Mouse (Mus musculus): ENCODE measurements at regions not wholly inside any gene's neighbourhood (a gene's known extent, or its start where the extent isn't known, plus 50 kb on each side); places are given as distances from the start of the nearest gene placed in this dataset.
"Not testable (repeated sequence)": the region's sequence is repeated elsewhere in the genome, so short reads cannot be mapped to it uniquely, and the experiment has no call there.

DNA sequence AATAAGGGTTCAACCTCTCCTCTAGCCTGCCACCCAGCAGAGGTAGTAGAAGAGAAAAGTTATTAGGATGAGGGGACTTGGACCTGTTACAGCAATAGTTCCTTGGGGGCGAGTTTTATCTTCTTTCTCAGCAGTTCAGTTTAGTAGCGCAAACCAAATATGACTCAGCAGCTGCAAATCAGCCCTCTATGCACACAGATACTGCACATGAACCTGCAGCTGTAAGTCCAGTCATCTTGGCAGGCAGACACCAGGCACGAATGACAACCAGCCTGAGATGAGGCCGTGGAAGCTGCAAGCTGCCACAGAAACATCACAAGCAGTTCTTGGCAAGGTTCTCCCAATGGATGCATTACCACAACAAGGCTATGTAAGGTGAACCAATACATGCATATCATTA, 327.0 kb upstream of the Akr1e1 start:
- Histone ChIP-seq H3K4me2 (no peak overlapping the region), H3K9me3 (replicated peaks) (no peaks in the 10 kb centered on the region), H3K4me1 (replicated peaks) (no peaks in the 10 kb centered on the region), H3K27me3 (replicated peaks) (no peaks in the 10 kb centered on the region), H3K36me3 (no peaks in the 10 kb centered on the region), H3K4me3 (no peak overlapping the region), H3K27ac (ENCODE audit: poor library complexity, severe bottlenecking) (no peak overlapping the region), H3K9ac (no peak overlapping the region)
- 63% methylated on average over 4 of the region's 4 CpGs for WGBS
- ATAC-seq (ENCODE audit: insufficient number of reproducible peaks, low FRiP score), result no peak

DNA sequence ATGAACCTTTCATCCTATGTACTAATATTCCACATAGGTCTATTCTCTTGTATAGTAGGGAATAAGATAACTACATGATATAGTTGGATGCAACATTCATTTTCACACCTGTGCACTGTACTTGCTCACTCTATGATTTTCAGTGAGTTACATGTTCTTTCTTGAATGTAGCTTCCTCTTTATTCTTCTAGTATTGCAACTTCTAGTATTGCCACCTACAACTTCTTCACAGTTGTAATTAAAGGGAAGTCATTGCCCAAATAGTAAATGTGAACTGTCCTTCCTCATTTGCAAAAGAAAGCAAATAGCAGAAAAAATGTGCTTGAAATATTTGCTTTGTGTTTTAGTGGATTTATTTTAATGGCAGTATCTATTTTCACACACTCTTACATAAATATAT, 330.9 kb upstream of the Akr1e1 start:
- Histone ChIP-seq H3K27ac (ENCODE audit: poor library complexity, severe bottlenecking) (no peak overlapping the region), H3K4me2 (no peak overlapping the region), H3K4me3 (no peak overlapping the region), H3K36me3 (no peaks in the 10 kb centered on the region), H3K9me3 (replicated peaks) (no peaks in the 10 kb centered on the region), H3K27me3 (replicated peaks) (no peaks in the 10 kb centered on the region), H3K9ac (no peak overlapping the region), H3K4me1 (replicated peaks) (no peaks in the 10 kb centered on the region)
- ATAC-seq (ENCODE audit: insufficient number of reproducible peaks, low FRiP score), result no peak

DNA sequence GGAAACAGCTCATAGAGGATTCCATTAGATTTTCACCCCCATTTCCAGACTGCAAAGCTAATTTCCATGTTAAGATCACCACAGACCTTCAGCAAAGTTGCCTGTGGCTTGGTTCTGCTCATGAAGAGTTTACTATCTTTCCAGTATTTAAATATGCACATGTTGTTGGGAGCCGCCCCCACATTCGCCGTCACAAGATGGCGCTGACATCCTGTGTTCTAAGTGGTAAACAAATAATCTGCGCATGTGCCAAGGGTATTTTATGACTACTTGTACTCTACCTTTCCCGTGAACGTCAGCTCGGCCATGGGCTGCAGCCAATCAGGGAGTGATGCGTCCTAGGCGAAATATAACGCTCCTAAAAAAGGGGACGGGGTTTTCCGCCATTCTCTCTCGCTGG, 333.5 kb upstream of the Akr1e1 start:
- H3K27ac ChIP-seq (ENCODE audit: poor library complexity, severe bottlenecking); H3K4me1 ChIP-seq (replicated peaks); H3K9me3 ChIP-seq (replicated peaks); ATAC-seq (ENCODE audit: insufficient number of reproducible peaks, low FRiP score); H3K27me3 ChIP-seq (replicated peaks); H3K9ac ChIP-seq; H3K4me2 ChIP-seq; H3K36me3 ChIP-seq; H3K4me3 ChIP-seq: not testable (repeated sequence)
- WGBS, result 18% methylated on average over 5 of the region's 14 CpGs

DNA sequence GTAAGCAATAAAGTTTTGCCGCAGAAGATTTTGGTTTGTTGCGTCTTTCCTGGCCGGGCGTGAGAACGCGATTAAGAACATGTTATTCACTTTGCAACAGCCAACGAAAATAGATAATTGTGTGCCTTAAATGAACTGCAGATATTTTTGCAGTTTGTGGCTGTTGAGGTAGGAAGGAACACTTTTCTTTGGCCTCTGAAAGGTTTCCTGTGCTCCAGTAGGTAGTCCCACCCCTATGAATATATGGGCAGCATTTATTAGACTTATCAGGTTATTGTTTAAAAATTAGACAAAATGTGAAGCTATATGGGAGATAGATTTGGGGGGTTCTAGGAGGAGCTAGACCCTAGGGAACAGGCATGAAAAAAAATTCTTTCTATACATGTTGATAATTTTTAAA, 334.1 kb upstream of the Akr1e1 start:
- H3K27me3 ChIP-seq (replicated peaks), result no peaks in the 10 kb centered on the region
- no peak for ATAC-seq (ENCODE audit: insufficient number of reproducible peaks, low FRiP score)
- H3K4me2 ChIP-seq, result peak overlapping the region; percentile 60
- H3K36me3 ChIP-seq, result no peaks in the 10 kb centered on the region
- no peaks in the 10 kb centered on the region for H3K9me3 ChIP-seq (replicated peaks)
- peak overlapping the region; percentile 45; the same call in 1 of the 2 replicates for H3K9ac ChIP-seq
- H3K4me3 ChIP-seq, result peak overlapping the region; percentile 48
- H3K4me1 ChIP-seq (replicated peaks), result no peaks in the 10 kb centered on the region
- H3K27ac ChIP-seq (ENCODE audit: poor library complexity, severe bottlenecking), result no peak overlapping the region
- 28% methylated on average over 7 of the region's 7 CpGs for WGBS

DNA sequence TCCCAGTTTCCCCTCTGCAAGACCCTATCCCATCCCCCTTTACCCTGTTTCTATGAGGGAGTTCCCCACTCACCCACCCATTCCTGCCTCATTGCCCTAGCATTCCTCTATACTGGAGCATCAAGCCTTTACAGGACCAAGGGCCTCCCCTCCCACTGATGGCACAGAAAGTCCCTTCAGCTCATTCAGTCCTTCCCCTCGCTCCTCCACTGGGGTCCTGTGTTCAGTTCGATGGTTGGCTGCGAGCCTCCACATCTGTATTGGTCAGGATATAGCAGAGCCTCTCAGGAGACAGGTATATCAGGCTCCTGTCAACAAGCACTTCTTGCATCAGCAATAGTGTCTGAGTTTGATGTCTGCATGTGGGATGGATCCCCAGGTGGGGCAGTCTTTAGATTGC, 346.4 kb upstream of the Akr1e1 start:
- no peaks in the 10 kb centered on the region for H3K36me3 ChIP-seq
- no peak overlapping the region for H3K4me3 ChIP-seq
- H3K9me3 ChIP-seq (replicated peaks), result no peaks in the 10 kb centered on the region
- H3K9ac ChIP-seq, result no peak overlapping the region
- H3K4me2 ChIP-seq, result no peak overlapping the region
- H3K27me3 ChIP-seq (replicated peaks), result no peaks in the 10 kb centered on the region
- no peaks in the 10 kb centered on the region for H3K4me1 ChIP-seq (replicated peaks)
- ATAC-seq (ENCODE audit: insufficient number of reproducible peaks, low FRiP score), result no peak
- 80% methylated on average over 3 of the region's 3 CpGs for WGBS
- H3K27ac ChIP-seq (ENCODE audit: poor library complexity, severe bottlenecking), result no peak overlapping the region

DNA sequence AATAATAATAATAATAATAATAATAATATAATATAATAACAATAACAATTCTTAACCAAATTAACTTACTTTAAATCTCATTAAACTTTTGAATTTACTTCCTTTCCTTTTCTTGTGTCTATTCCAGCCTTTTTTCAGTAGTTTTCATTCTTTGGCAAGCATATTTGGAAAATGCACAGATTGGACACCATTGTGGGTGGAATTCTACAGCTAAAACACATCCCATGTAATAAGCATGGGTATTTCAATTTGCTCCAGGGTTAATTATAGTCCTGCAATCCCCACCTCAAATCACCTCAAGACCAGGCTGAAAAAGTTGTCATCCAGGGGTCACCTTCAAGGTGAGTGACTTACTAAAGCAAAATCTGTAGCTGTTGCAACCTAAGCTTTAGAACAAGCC, 355.9 kb upstream of the Akr1e1 start:
- no peak overlapping the region for H3K4me3 ChIP-seq
- H3K9me3 ChIP-seq (replicated peaks), result no peaks in the 10 kb centered on the region
- H3K36me3 ChIP-seq, result no peaks in the 10 kb centered on the region
- H3K4me1 ChIP-seq (replicated peaks), result no peaks in the 10 kb centered on the region
- H3K27me3 ChIP-seq (replicated peaks), result no peaks in the 10 kb centered on the region
- H3K4me2 ChIP-seq, result no peak overlapping the region
- H3K27ac ChIP-seq (ENCODE audit: poor library complexity, severe bottlenecking), result no peak overlapping the region
- no peak overlapping the region for H3K9ac ChIP-seq
- no peak for ATAC-seq (ENCODE audit: insufficient number of reproducible peaks, low FRiP score)

DNA sequence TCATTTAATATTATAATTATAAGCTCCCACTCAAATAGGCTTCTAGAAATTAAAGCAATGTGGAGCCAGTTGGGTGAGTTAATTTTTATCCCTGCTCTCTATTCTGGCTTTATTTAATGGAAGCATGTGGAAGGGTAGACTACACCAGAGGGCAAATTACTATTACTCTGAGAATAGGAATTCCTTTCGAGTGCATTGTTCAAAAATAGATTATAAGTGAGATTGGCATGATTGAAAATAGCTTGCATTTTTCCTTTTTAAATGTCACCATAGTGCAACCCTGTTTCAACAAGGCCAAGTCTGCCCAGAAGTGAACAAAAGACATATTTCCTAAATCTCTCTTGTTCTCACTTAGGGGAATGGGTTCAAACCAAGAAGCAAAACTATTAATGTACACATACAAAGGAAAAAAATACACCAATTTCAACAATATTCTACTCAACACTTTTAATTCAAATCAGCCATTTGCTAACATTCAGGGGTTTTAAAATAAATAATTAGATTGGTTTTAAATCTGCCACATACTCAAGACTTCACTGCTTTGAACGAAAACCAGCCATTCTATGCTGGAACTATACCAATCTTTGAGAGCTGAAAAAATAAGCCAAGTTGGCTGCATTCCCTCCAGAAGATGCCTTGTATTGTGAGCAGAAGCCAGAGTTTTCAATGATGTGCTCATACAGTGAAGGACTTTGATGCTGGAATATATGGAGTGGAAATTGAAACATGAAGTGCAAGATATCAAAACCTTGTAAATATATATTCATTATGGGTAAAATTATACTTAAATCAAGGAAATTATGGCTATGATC, 361.3 kb upstream of the Akr1e1 start:
- no peak for ATAC-seq (ENCODE audit: insufficient number of reproducible peaks, low FRiP score)
- WGBS, result 63% methylated on average over 2 of the region's 2 CpGs

DNA sequence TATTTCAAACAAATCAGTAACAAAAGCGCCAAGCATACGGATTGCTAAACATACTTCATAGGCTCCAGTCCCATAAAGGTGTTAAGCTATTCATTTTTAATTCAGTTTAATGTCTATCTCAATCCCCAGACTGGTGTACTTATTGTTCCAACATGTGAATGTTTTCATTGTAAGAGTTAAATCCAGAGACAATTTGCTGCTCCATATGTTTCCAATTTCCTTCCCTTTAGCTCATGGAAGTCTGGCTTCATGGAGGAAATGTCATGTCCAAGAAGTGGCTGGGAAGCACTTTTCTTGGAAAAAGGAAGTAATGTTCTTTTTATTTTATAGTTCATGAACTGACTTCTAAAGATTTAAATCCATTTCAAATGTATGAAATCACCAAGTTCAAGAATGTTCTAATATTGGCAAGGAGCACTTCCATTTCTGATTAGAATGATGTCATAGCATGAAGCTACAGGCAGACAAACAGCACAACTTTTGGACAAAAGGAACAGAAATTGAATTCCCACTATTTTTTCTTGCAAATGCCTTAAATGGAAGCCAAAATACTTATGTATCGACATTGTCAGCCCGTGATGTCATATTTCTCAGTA, 362.6 kb upstream of the Akr1e1 start:
- no peaks in the 10 kb centered on the region for H3K36me3 ChIP-seq
- no peaks in the 10 kb centered on the region for H3K27me3 ChIP-seq (replicated peaks)
- WGBS, result 67% methylated on average over 4 of the region's 4 CpGs
- no peaks in the 10 kb centered on the region for H3K9me3 ChIP-seq (replicated peaks)
- H3K4me1 ChIP-seq (replicated peaks), result no peaks in the 10 kb centered on the region
- no peak overlapping the region for H3K9ac ChIP-seq
- H3K27ac ChIP-seq (ENCODE audit: poor library complexity, severe bottlenecking), result no peak overlapping the region
- H3K4me3 ChIP-seq, result no peak overlapping the region
- no peak for ATAC-seq (ENCODE audit: insufficient number of reproducible peaks, low FRiP score)
- no peak overlapping the region for H3K4me2 ChIP-seq

More for the DNA sequence above, 361.3 kb upstream of the Akr1e1 start:
- Histone ChIP-seq H3K27ac (ENCODE audit: poor library complexity, severe bottlenecking) (no peak overlapping the region), H3K4me3 (no peak overlapping the region), H3K9me3 (replicated peaks) (no peaks in the 10 kb centered on the region), H3K9ac (no peak overlapping the region), H3K27me3 (replicated peaks) (no peaks in the 10 kb centered on the region), H3K4me2 (no peak overlapping the region), H3K4me1 (replicated peaks) (no peaks in the 10 kb centered on the region), H3K36me3 (no peaks in the 10 kb centered on the region)

DNA sequence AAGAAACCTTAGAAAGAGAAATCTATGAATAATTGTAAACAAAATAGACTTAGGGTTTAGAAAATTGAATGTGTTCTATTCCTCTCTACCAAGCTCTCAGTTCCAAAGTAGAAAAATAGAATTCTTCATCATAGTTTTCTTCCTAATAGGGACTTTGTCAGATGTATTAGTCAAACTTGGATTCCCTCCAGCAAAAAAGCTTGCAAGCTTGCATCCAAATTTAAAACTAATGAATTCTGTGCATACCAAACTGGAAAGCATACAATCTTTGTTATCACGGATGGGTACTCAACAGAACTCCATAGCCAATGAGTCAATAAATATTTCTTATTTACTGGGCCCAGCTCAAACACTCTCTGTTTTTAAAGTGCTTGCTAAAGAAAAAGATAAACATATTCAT, 383.9 kb upstream of the Akr1e1 start:
- ATAC-seq (ENCODE audit: insufficient number of reproducible peaks, low FRiP score), result no peak
- Histone ChIP-seq H3K4me3 (no peak overlapping the region), H3K4me1 (replicated peaks) (no peaks in the 10 kb centered on the region), H3K9ac (no peak overlapping the region), H3K27me3 (replicated peaks) (no peaks in the 10 kb centered on the region), H3K9me3 (replicated peaks) (no peaks in the 10 kb centered on the region), H3K4me2 (no peak overlapping the region), H3K27ac (ENCODE audit: poor library complexity, severe bottlenecking) (no peak overlapping the region), H3K36me3 (no peaks in the 10 kb centered on the region)
- 56% methylated on average over 1 of the region's 1 CpGs for WGBS

DNA sequence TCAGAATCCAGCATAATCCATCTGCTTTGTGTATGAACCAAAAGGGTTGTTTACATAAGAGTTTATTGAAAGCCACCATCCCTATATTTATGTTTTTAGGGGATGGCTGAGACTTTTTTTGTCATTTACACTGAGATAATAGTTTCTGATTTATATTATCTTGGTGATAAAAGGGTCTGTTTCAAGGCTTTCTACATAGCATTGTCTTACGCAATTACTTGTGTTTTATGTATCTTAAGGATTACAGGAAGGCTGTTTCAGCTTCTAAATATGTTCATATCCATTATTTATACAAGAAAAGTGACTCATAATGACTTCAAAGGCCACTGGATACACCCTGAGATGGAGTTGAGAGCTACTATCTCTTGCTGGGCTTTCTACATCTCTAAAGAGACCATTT, 399.3 kb upstream of the Akr1e1 start:
- Histone ChIP-seq H3K4me2 (no peak overlapping the region), H3K36me3 (no peaks in the 10 kb centered on the region), H3K9me3 (replicated peaks) (no peaks in the 10 kb centered on the region), H3K27ac (ENCODE audit: poor library complexity, severe bottlenecking) (no peak overlapping the region), H3K4me1 (replicated peaks) (no peaks in the 10 kb centered on the region; the same call in 1 of the 2 replicates), H3K9ac (no peak overlapping the region), H3K27me3 (replicated peaks) (no peaks in the 10 kb centered on the region), H3K4me3 (no peak overlapping the region)
- no peak for ATAC-seq (ENCODE audit: insufficient number of reproducible peaks, low FRiP score)
- WGBS, result 81% methylated on average over 1 of the region's 1 CpGs

DNA sequence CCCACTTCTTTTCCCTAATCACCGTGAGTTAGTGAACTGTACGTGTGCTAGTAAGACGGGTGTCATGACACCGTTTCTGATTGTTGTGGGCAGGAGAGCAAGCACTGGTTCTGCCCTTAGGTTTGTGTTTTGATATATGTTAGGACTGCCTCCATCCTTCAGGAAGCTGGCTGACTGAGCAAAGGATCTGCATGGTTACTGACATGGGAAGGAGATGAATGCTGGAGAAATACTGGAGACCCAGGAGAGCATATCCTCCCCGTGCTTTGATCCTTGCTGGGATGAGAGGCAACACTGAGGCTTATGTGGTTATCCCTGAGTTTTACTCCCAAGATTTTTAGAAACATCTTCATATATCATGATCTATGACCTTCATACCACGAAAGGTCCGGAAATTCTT, 413.5 kb upstream of the Akr1e1 start:
- no peak overlapping the region for H3K9ac ChIP-seq
- WGBS, result 83% methylated on average over 7 of the region's 7 CpGs
- no peak for ATAC-seq (ENCODE audit: insufficient number of reproducible peaks, low FRiP score)
- no peak overlapping the region for H3K4me3 ChIP-seq
- no peaks in the 10 kb centered on the region for H3K4me1 ChIP-seq (replicated peaks)
- no peaks in the 10 kb centered on the region for H3K9me3 ChIP-seq (replicated peaks)
- no peak overlapping the region for H3K27ac ChIP-seq (ENCODE audit: poor library complexity, severe bottlenecking)
- H3K4me2 ChIP-seq, result no peak overlapping the region
- no peaks in the 10 kb centered on the region for H3K36me3 ChIP-seq
- no peaks in the 10 kb centered on the region for H3K27me3 ChIP-seq (replicated peaks)

DNA sequence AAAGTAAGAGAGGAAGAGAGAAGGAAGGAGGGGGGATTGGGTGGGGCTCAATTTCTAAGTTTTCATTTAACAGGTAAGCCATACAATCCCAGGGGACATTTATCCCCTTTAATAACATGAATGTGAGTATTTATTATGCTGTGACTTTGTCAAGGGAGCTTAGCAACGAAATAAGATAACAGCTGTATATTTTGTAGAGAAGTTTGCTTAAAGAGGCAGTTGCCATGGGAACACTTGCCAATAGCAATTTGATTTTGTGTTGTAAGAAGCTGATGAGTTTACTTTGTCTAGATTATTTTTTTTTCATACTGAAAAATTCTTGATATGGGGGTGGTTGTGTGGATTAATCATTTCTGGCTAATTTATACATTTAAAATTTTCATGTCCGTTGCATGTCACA, 450.9 kb upstream of the Akr1e1 start:
- Histone ChIP-seq H3K4me3 (no peak overlapping the region), H3K27ac (ENCODE audit: poor library complexity, severe bottlenecking) (no peak overlapping the region), H3K9me3 (replicated peaks) (no peaks in the 10 kb centered on the region), H3K36me3 (no peaks in the 10 kb centered on the region), H3K4me2 (no peak overlapping the region), H3K9ac (no peak overlapping the region), H3K4me1 (replicated peaks) (no peaks in the 10 kb centered on the region), H3K27me3 (replicated peaks) (no peaks in the 10 kb centered on the region)
- no peak for ATAC-seq (ENCODE audit: insufficient number of reproducible peaks, low FRiP score)
- WGBS, result 70% methylated on average over 2 of the region's 2 CpGs
